Comparison of ENCODE assay signal across 10 mouse cellular contexts in the genomic region with DNA sequence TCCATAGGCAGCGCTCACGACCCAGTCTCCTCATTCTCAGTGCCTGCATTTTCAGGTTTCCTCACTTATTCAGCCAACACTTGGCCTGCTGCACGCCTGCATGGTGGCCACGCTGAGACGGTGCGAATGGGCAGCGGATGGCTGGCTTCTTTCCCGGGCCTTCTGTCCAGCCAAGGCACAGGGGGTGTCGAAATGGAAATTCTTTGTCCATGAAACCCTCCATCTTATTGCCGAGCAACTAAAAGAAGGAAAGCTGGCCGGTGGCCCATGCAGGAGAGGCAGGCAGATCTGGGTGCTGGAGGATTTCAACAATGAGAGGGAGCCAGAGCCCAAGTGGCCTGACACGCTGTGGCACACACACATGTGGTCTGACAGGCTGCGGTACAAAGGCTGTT. TPM values are rescaled to one million over a fixed set of nuclear protein-coding genes. Genes with fewer than 3 reads are reported as not detected.
DNase-seq lines count a peak whose midpoint lies in the region; ATAC-seq lines count a peak whose summit lies in the region.
"Had no signal": no experiment of that assay in that cellular context is flagged by ENCODE, and none has a peak within 500 bp of the region (broad histone marks: within the 10 kb centered on the region; RNA-seq: fewer than 3 reads in every experiment).

No protein-coding gene starts in this region.

- intact Hi-C loops in left cerebral cortex, postnatal 14 days (cut with DNase I): no loop called here

- H3K36me3 ChIP-seq in hindbrain, embryonic 13.5 days: no peaks in the 10 kb centered on the region
- H3K36me3 ChIP-seq in hindbrain, embryonic 10.5 days: no peaks in the 10 kb centered on the region

- no peak overlapping the region for H3K4me3 ChIP-seq in hindbrain, embryonic 13.5 days
- H3K4me3 ChIP-seq in hindbrain, embryonic 10.5 days: no peak overlapping the region
- H3K4me3 ChIP-seq: myocyte had no signal

- peak; percentile 88 for ATAC-seq in hindbrain, embryonic 13.5 days (ENCODE audit: low FRiP score)

- WGBS in hindbrain, embryonic 13.5 days: 61% methylated on average over 13 of the region's 13 CpGs
- 87% methylated on average over 13 of the region's 13 CpGs for WGBS in hindbrain, embryonic 10.5 days

- no peak overlapping the region for H3K9ac ChIP-seq in hindbrain, embryonic 13.5 days

- H3K9me3 ChIP-seq in hindbrain, embryonic 13.5 days: no peaks in the 10 kb centered on the region
- H3K9me3 ChIP-seq in hindbrain, embryonic 10.5 days: no peaks in the 10 kb centered on the region

- H3K27ac ChIP-seq in hindbrain, embryonic 13.5 days: peak overlapping the region; percentile 61
- no peak overlapping the region; the same call in 1 of the 2 replicates for H3K27ac ChIP-seq in hindbrain, embryonic 10.5 days
- H3K27ac ChIP-seq: kidney, postnatal 0 days had no signal

- DNase-seq in hindbrain, embryonic 10.5 days (ENCODE audit: low spot score): no peak
- peak; percentile 97 to 98 for DNase-seq in cerebellum, postnatal 14 days
- DNase-seq in heart, adult 9 months (ENCODE audit: low spot score in 2 of 2): peak; percentile 72 to 84
- DNase-seq in left cerebral cortex, postnatal 14 days (ENCODE audit: low spot score in 2 of 2): peak; percentile 69 to 72
- peak; percentile 63 for DNase-seq in right cerebral cortex, adult 18-20 months
- DNase-seq in natural killer cell, adult 2 months (ENCODE audit: low spot score in 2 of 2): no peak
- DNase-seq in c-Kit-positive CD71-positive TER-119-positive erythroid progenitor cells, embryonic 14.5 days (ENCODE audit: low spot score): no peak

- H3K4me2 ChIP-seq in hindbrain, embryonic 13.5 days: no peak overlapping the region

- no peaks in the 10 kb centered on the region for H3K27me3 ChIP-seq in hindbrain, embryonic 13.5 days
- H3K27me3 ChIP-seq in hindbrain, embryonic 10.5 days (ENCODE audit: insufficient read depth, poor library complexity, severe bottlenecking): no peaks in the 10 kb centered on the region

- peaks cover 20% of the 10 kb centered on the region for H3K4me1 ChIP-seq in hindbrain, embryonic 13.5 days (replicated peaks)
- H3K4me1 ChIP-seq in hindbrain, embryonic 10.5 days (replicated peaks): peaks cover 4% of the 10 kb centered on the region; the same call in 1 of the 2 replicates

RNA-seq across cellular contexts. Expression of gene Fank1, which starts 10.8 kb away (rescaled TPM):
- polyA plus RNA-seq in hindbrain, embryonic 13.5 days (2015; fragmentation: Nextera tagmentation; extraction: Ambion mirVana): 2.9 and 3.3 TPM in 2 replicates
- 1.4 and 3.0 TPM in 2 replicates for polyA plus RNA-seq in hindbrain, embryonic 10.5 days (2016; fragmentation: Nextera tagmentation; extraction: Ambion mirVana)
- total RNA-seq in left cerebral cortex, postnatal 14 days (2021): 1 to 10 TPM; 3.8 to 3.9 TPM

RNA-seq across cellular contexts. Expression of gene Dhx32, which starts 16.7 kb away (rescaled TPM):
- polyA plus RNA-seq in hindbrain, embryonic 13.5 days (2015; fragmentation: Nextera tagmentation; extraction: Ambion mirVana): 31.9 and 33.3 TPM in 2 replicates
- polyA plus RNA-seq in hindbrain, embryonic 10.5 days (2016; fragmentation: Nextera tagmentation; extraction: Ambion mirVana): 51.0 and 51.1 TPM in 2 replicates
- 10 to 100 TPM; 40.9 to 43.8 TPM for total RNA-seq in left cerebral cortex, postnatal 14 days (2021)

RNA-seq across cellular contexts. Expression of gene Uros, which starts 56.0 kb away (rescaled TPM):
- polyA plus RNA-seq in hindbrain, embryonic 13.5 days (2015; fragmentation: Nextera tagmentation; extraction: Ambion mirVana): 55.6 and 56.8 TPM in 2 replicates
- 33.7 and 39.0 TPM in 2 replicates for polyA plus RNA-seq in hindbrain, embryonic 10.5 days (2016; fragmentation: Nextera tagmentation; extraction: Ambion mirVana)
- total RNA-seq in left cerebral cortex, postnatal 14 days (2021): 10 to 100 TPM; 21.3 to 21.7 TPM

RNA-seq across cellular contexts. Expression of gene Bccip, which starts 56.7 kb away (rescaled TPM):
- polyA plus RNA-seq in hindbrain, embryonic 13.5 days (2015; fragmentation: Nextera tagmentation; extraction: Ambion mirVana): 104 and 107 TPM in 2 replicates
- 135 and 167 TPM in 2 replicates for polyA plus RNA-seq in hindbrain, embryonic 10.5 days (2016; fragmentation: Nextera tagmentation; extraction: Ambion mirVana)
- total RNA-seq in left cerebral cortex, postnatal 14 days (2021): 10 to 100 TPM; 53.9 to 62.5 TPM

Comparison
In these comparisons a context has a peak if more than half of its experiments do, and no peak if none do; other contexts are left out.
1. DNase-seq: peak in cerebellum, postnatal 14 days (2 of 2), heart, adult 9 months (2 of 2), left cerebral cortex, postnatal 14 days (2 of 2) and right cerebral cortex, adult 18-20 months (single experiment); none in hindbrain, embryonic 10.5 days (single experiment), natural killer cell, adult 2 months (0 of 2) and c-Kit-positive CD71-positive TER-119-positive erythroid progenitor cells, embryonic 14.5 days (single experiment).